Mouse (Mus musculus) left cerebral cortex, adult 18-20 months (tissue): ENCODE data around the gene Vmn1r188. TPM values are rescaled to one million over a fixed set of nuclear protein-coding genes. Genes with fewer than 3 reads are reported as not detected.
"Not testable (repeated sequence)": the region's sequence is repeated elsewhere in the genome, so short reads cannot be mapped to it uniquely, and the experiment has no call there.

Experiments
- DNase-seq, 2 experiments: peaks; one replicate each; pipeline ENCODE4 v3.0.0; 2021 to 2022; ENCODE audit warnings: low spot score in 2 of 2, mixed read lengths in 1 of 2
- microRNA-seq, 2 experiments: library from miRNA; unstranded; fragments of <30 nt; microRNA quantifications; one replicate each; pipeline ENCODE4 v1.2.0; 2021
- total RNA-seq, 2 experiments: library from RNA; stranded (reverse); gene quantifications; 2 replicates each; pipeline ENCODE4 v1.2.3; 2021

The Vmn1r188 gene
- total RNA-seq, 2 experiments from 2014 or later = not detected

- DNase-seq = no peak
Measured at GRCm38 (mm10) chr13:22049737-22050440, 34.4 kb upstream of the Vmn1r188 start.

- peak; percentile 84 to 92 for DNase-seq
Measured at GRCm38 (mm10) chr13:22050591-22051522, 33.4 kb upstream of the Vmn1r188 start.

- no peak for DNase-seq
Measured at GRCm38 (mm10) chr13:22051523-22051859, 32.7 kb upstream of the Vmn1r188 start.

GRCm38 (mm10) chr13:22053754-22054153, 30.5 kb upstream of the Vmn1r188 start:
- no peak for DNase-seq

GRCm38 (mm10) chr13:22061422-22061821, 22.8 kb upstream of the Vmn1r188 start:
- no peak for DNase-seq

GRCm38 (mm10) chr13:22063468-22063867, 20.8 kb upstream of the Vmn1r188 start:
- DNase-seq = no peak

- DNase-seq = not testable (repeated sequence)
Measured at GRCm38 (mm10) chr13:22105724-22106123, 21.5 kb downstream of the Vmn1r188 start, which contains the start of gene Vmn1r189. TSS of gene Vmn1r189 (minus strand) at chr13:22105824.

- not testable (repeated sequence) for DNase-seq
Measured at GRCm38 (mm10) chr13:22136495-22137293, 52.5 kb downstream of the Vmn1r188 start.

Small RNA genes lying within 50 kb of the gene (microRNA-seq; reads per million reads assigned to microRNA genes)
- gene Gm26300 (0 reads per million in 2 experiments), gene Gm44390 (0 reads per million in 2 experiments), gene Gm44486 (0 reads per million in 2 experiments)

Other genes with a start within 250 kb of the Vmn1r188 start
- 1 to 10 TPM; 3.0 to 3.8 TPM for gene Zfp184, start 139.3 kb upstream of the Vmn1r188 start, total RNA-seq
- not detected for gene Pom121l2, start 103.2 kb upstream of the Vmn1r188 start, total RNA-seq
- 1 to 10 TPM in 1 of 2 experiments, under 1 TPM in 1; 0.35 to 1.2 TPM for gene Prss16, start 74.7 kb upstream of the Vmn1r188 start, total RNA-seq
- 10 to 100 TPM; 24.4 to 38.7 TPM for gene Hist1h2ah, start 48.9 kb upstream of the Vmn1r188 start, total RNA-seq
- 10 to 100 TPM; 14.5 to 16.1 TPM for gene Hist1h2bk, start 48.6 kb upstream of the Vmn1r188 start, total RNA-seq
- gene Hist1h4i, start 43.1 kb upstream of the Vmn1r188 start, total RNA-seq = 10 to 100 TPM; 71.8 to 81.6 TPM
- gene Hist1h2ag, start 41.5 kb upstream of the Vmn1r188 start, total RNA-seq = 10 to 100 TPM in 1 of 2 experiments, 1 to 10 TPM in 1; 7.5 to 13.7 TPM
- gene Hist1h2bj, start 41.2 kb upstream of the Vmn1r188 start, total RNA-seq = 10 to 100 TPM in 1 of 2 experiments, 1 to 10 TPM in 1; 9.3 to 11.7 TPM
- not detected for gene Vmn1r189, start 21.4 kb downstream of the Vmn1r188 start, total RNA-seq
- not detected for gene Vmn1r191, start 99.5 kb downstream of the Vmn1r188 start, total RNA-seq
- gene Vmn1r192, start 106.7 kb downstream of the Vmn1r188 start, total RNA-seq = not detected
- gene Vmn1r193, start 138.7 kb downstream of the Vmn1r188 start, total RNA-seq = not detected
- not detected for gene Vmn1r194, start 159.8 kb downstream of the Vmn1r188 start, total RNA-seq
- gene Vmn1r195, start 186.1 kb downstream of the Vmn1r188 start, total RNA-seq = not detected
- not detected for gene Vmn1r196, start 205.5 kb downstream of the Vmn1r188 start, total RNA-seq
- gene Vmn1r197, start 240.1 kb downstream of the Vmn1r188 start, total RNA-seq = not detected